Mouse (Mus musculus): Measurements from ENCODE around the gene Arhgef25. TPM values are rescaled to one million over a fixed set of nuclear protein-coding genes. Genes with fewer than 3 reads are reported as not detected.
A peak's percentile ranks its signal among the peaks of the same experiment; 100 is the strongest.

Gene Arhgef25
- polyA plus RNA-seq, 1 experiment from 2014 or later, result 31.6 TPM

DNA sequence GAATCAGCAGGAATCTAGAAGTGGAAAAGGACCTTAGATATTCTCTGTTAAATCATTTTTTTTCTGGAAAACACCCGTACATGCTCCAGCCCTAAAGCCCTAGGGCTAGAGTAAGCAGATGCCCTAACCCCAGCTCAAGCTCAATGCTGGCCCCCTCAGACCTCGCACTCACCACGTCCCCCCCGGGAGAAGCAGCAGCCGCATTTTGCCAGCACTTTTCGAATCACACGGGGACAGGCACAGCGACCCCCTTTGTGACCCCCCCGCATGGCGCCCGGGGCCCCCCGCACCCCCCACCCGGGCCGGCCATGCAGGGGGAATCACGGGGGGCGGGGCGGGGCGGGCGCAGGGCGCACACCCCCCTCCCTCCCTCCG lies 1.8 kb downstream of the Arhgef25 start:
- WGBS, result 2% methylated on average over 21 of the region's 21 CpGs
- Histone ChIP-seq H3K4me2 (ENCODE audit: low read depth, low read length, severe bottlenecking) (peak overlapping the region; percentile 100), H3K27ac (ENCODE audit: low read depth, low read length) (peak overlapping the region; percentile 76), H3K27me3 (ENCODE audit: control insufficient read depth, insufficient read depth, low read length) (no peaks in the 10 kb centered on the region), H3K4me1 (replicated peaks; ENCODE audit: control insufficient read depth, insufficient read depth, low read length) (peaks cover 9% of the 10 kb centered on the region), H3K9ac (ENCODE audit: low read length) (peak overlapping the region; percentile 88), H3K36me3 (ENCODE audit: control insufficient read depth, insufficient read depth, low read length) (peaks cover 6% of the 10 kb centered on the region; the same call in 1 of the 2 replicates), H3K4me3 (ENCODE audit: low read depth, low read length) (peak overlapping the region; percentile 73), H3K9me3 (ENCODE audit: control insufficient read depth, low read length) (no peaks in the 10 kb centered on the region)
- DNase-seq (ENCODE audit: low spot score), result peak; percentile 59
- ATAC-seq (replicated peaks; ENCODE audit: low FRiP score), result no peak

GRCm38 (mm10) chr10:127187371-127188078 lies 2.4 kb downstream of the Arhgef25 start:
- peak overlapping the region; percentile 100 for H3K4me2 ChIP-seq (ENCODE audit: low read depth, low read length, severe bottlenecking)
- H3K36me3 ChIP-seq (ENCODE audit: control insufficient read depth, insufficient read depth, low read length), result peaks cover 6% of the 10 kb centered on the region; the same call in 1 of the 2 replicates
- no peak for ATAC-seq (replicated peaks; ENCODE audit: low FRiP score)
- H3K9me3 ChIP-seq (ENCODE audit: control insufficient read depth, low read length), result no peaks in the 10 kb centered on the region
- 46% methylated on average over 10 of the region's 10 CpGs for WGBS
- H3K4me3 ChIP-seq (ENCODE audit: low read depth, low read length), result peak overlapping the region; percentile 73
- H3K4me1 ChIP-seq (replicated peaks; ENCODE audit: control insufficient read depth, insufficient read depth, low read length), result peaks cover 9% of the 10 kb centered on the region
- DNase-seq (ENCODE audit: low spot score), result peak; percentile 56
- no peaks in the 10 kb centered on the region for H3K27me3 ChIP-seq (ENCODE audit: control insufficient read depth, insufficient read depth, low read length)
- peak overlapping the region; percentile 13; the same call in 1 of the 2 replicates for H3K27ac ChIP-seq (ENCODE audit: low read depth, low read length)
- H3K9ac ChIP-seq (ENCODE audit: low read length), result peak overlapping the region; percentile 88

- H3K36me3 ChIP-seq (ENCODE audit: control insufficient read depth, insufficient read depth, low read length), result peaks cover 6% of the 10 kb centered on the region; the same call in 1 of the 2 replicates
- no peaks in the 10 kb centered on the region for H3K27me3 ChIP-seq (ENCODE audit: control insufficient read depth, insufficient read depth, low read length)
- H3K27ac ChIP-seq (ENCODE audit: low read depth, low read length), result no peak overlapping the region
- H3K9ac ChIP-seq (ENCODE audit: low read length), result no peak overlapping the region
- WGBS, result 64% methylated on average over 1 of the region's 1 CpGs
- no peak for ATAC-seq (replicated peaks; ENCODE audit: low FRiP score)
- no peak for DNase-seq (ENCODE audit: low spot score)
- peaks cover 9% of the 10 kb centered on the region for H3K4me1 ChIP-seq (replicated peaks; ENCODE audit: control insufficient read depth, insufficient read depth, low read length)
- no peak overlapping the region for H3K4me3 ChIP-seq (ENCODE audit: low read depth, low read length)
- no peak overlapping the region for H3K4me2 ChIP-seq (ENCODE audit: low read depth, low read length, severe bottlenecking)
- no peaks in the 10 kb centered on the region for H3K9me3 ChIP-seq (ENCODE audit: control insufficient read depth, low read length)
Observed at GRCm38 (mm10) chr10:127186451-127186850, 3.4 kb downstream of the Arhgef25 start.

DNA sequence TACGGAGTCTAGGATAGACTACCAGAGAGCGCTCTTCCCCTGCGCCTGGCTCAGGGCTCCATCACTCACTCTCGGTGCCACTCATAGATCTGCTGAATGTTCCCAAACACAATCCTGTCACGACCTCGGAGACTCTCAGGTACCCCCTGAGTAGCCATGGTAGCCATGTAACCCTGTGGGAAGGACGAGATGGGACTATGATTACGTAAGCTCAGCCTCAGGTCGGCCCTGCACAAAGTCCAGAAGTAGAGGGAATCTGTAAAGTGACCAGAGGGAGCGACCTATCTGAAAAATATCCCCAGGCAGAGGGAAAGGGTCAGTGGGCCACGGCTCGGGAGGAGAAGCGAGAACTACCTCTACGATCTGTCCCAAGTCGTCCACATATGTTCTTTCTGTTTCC lies 4.4 kb downstream of the Arhgef25 start:
- DNase-seq (ENCODE audit: low spot score), result no peak
- WGBS, result 86% methylated on average over 15 of the region's 15 CpGs
- H3K9me3 ChIP-seq (ENCODE audit: control insufficient read depth, low read length), result no peaks in the 10 kb centered on the region
- H3K4me2 ChIP-seq (ENCODE audit: low read depth, low read length, severe bottlenecking), result no peak overlapping the region
- H3K27me3 ChIP-seq (ENCODE audit: control insufficient read depth, insufficient read depth, low read length), result peaks cover 9% of the 10 kb centered on the region
- no peak overlapping the region for H3K27ac ChIP-seq (ENCODE audit: low read depth, low read length)
- H3K9ac ChIP-seq (ENCODE audit: low read length), result no peak overlapping the region
- no peak overlapping the region for H3K4me3 ChIP-seq (ENCODE audit: low read depth, low read length)
- H3K4me1 ChIP-seq (replicated peaks; ENCODE audit: control insufficient read depth, insufficient read depth, low read length), result peaks cover 9% of the 10 kb centered on the region
- ATAC-seq (replicated peaks; ENCODE audit: low FRiP score), result no peak
- H3K36me3 ChIP-seq (ENCODE audit: control insufficient read depth, insufficient read depth, low read length), result peaks cover 6% of the 10 kb centered on the region; the same call in 1 of the 2 replicates

- Histone ChIP-seq H3K4me3 (ENCODE audit: low read depth, low read length) (no peak overlapping the region), H3K4me2 (ENCODE audit: low read depth, low read length, severe bottlenecking) (no peak overlapping the region), H3K27ac (ENCODE audit: low read depth, low read length) (no peak overlapping the region), H3K9ac (ENCODE audit: low read length) (no peak overlapping the region), H3K36me3 (ENCODE audit: control insufficient read depth, insufficient read depth, low read length) (peaks cover 6% of the 10 kb centered on the region; the same call in 1 of the 2 replicates), H3K4me1 (replicated peaks; ENCODE audit: control insufficient read depth, insufficient read depth, low read length) (peaks cover 9% of the 10 kb centered on the region), H3K9me3 (ENCODE audit: control insufficient read depth, low read length) (no peaks in the 10 kb centered on the region), H3K27me3 (ENCODE audit: control insufficient read depth, insufficient read depth, low read length) (peaks cover 12% of the 10 kb centered on the region)
- 66% methylated on average over 9 of the region's 9 CpGs for WGBS
- DNase-seq (ENCODE audit: low spot score) (peak; percentile 47), ATAC-seq (replicated peaks; ENCODE audit: low FRiP score) (no peak)
Observed at GRCm38 (mm10) chr10:127185101-127185500, 4.8 kb downstream of the Arhgef25 start.

- DNase-seq (ENCODE audit: low spot score) (peak; percentile 68), ATAC-seq (replicated peaks; ENCODE audit: low FRiP score) (no peak)
- H3K36me3 ChIP-seq (ENCODE audit: control insufficient read depth, insufficient read depth, low read length), result peaks cover 6% of the 10 kb centered on the region; the same call in 1 of the 2 replicates
- no peak overlapping the region for H3K9ac ChIP-seq (ENCODE audit: low read length)
- no peak overlapping the region for H3K27ac ChIP-seq (ENCODE audit: low read depth, low read length)
- H3K27me3 ChIP-seq (ENCODE audit: control insufficient read depth, insufficient read depth, low read length), result peaks cover 25% of the 10 kb centered on the region
- peaks cover 10% of the 10 kb centered on the region for H3K4me1 ChIP-seq (replicated peaks; ENCODE audit: control insufficient read depth, insufficient read depth, low read length)
- H3K4me2 ChIP-seq (ENCODE audit: low read depth, low read length, severe bottlenecking), result 0 out of 2 replicates have a peak overlapping the region, but pooled peaks have one; percentile 0
- no peak overlapping the region for H3K4me3 ChIP-seq (ENCODE audit: low read depth, low read length)
- WGBS, result 8% methylated on average over 20 of the region's 20 CpGs
- H3K9me3 ChIP-seq (ENCODE audit: control insufficient read depth, low read length), result no peaks in the 10 kb centered on the region
Observed at GRCm38 (mm10) chr10:127183759-127184158, 6.1 kb downstream of the Arhgef25 start.

GRCm38 (mm10) chr10:127182624-127183023 lies 7.3 kb downstream of the Arhgef25 start:
- WGBS, result 87% methylated on average over 4 of the region's 4 CpGs

GRCm38 (mm10) chr10:127181566-127181965 lies 8.3 kb downstream of the Arhgef25 start:
- H3K9ac ChIP-seq (ENCODE audit: low read length), result no peak overlapping the region
- WGBS, result 70% methylated on average over 6 of the region's 6 CpGs
- no peak overlapping the region for H3K4me2 ChIP-seq (ENCODE audit: low read depth, low read length, severe bottlenecking)
- DNase-seq (ENCODE audit: low spot score) (no peak), ATAC-seq (replicated peaks; ENCODE audit: low FRiP score) (no peak)
- H3K27me3 ChIP-seq (ENCODE audit: control insufficient read depth, insufficient read depth, low read length), result peaks cover 43% of the 10 kb centered on the region
- no peak overlapping the region for H3K4me3 ChIP-seq (ENCODE audit: low read depth, low read length)
- H3K4me1 ChIP-seq (replicated peaks; ENCODE audit: control insufficient read depth, insufficient read depth, low read length), result peaks cover 20% of the 10 kb centered on the region
- H3K9me3 ChIP-seq (ENCODE audit: control insufficient read depth, low read length), result no peaks in the 10 kb centered on the region
- H3K36me3 ChIP-seq (ENCODE audit: control insufficient read depth, insufficient read depth, low read length), result peaks cover 1% of the 10 kb centered on the region; the same call in 1 of the 2 replicates
- no peak overlapping the region for H3K27ac ChIP-seq (ENCODE audit: low read depth, low read length)

More at GRCm38 (mm10) chr10:127182624-127183023, 7.3 kb downstream of the Arhgef25 start:
- ATAC-seq (replicated peaks; ENCODE audit: low FRiP score) (no peak), DNase-seq (ENCODE audit: low spot score) (peak; percentile 44)
- H3K36me3 ChIP-seq (ENCODE audit: control insufficient read depth, insufficient read depth, low read length), result peaks cover 6% of the 10 kb centered on the region; the same call in 1 of the 2 replicates
- no peak overlapping the region for H3K9ac ChIP-seq (ENCODE audit: low read length)
- peaks cover 36% of the 10 kb centered on the region for H3K27me3 ChIP-seq (ENCODE audit: control insufficient read depth, insufficient read depth, low read length)
- no peak overlapping the region for H3K4me3 ChIP-seq (ENCODE audit: low read depth, low read length)
- no peaks in the 10 kb centered on the region for H3K9me3 ChIP-seq (ENCODE audit: control insufficient read depth, low read length)
- no peak overlapping the region for H3K27ac ChIP-seq (ENCODE audit: low read depth, low read length)
- H3K4me2 ChIP-seq (ENCODE audit: low read depth, low read length, severe bottlenecking), result no peak overlapping the region
- H3K4me1 ChIP-seq (replicated peaks; ENCODE audit: control insufficient read depth, insufficient read depth, low read length), result peaks cover 20% of the 10 kb centered on the region

DNA sequence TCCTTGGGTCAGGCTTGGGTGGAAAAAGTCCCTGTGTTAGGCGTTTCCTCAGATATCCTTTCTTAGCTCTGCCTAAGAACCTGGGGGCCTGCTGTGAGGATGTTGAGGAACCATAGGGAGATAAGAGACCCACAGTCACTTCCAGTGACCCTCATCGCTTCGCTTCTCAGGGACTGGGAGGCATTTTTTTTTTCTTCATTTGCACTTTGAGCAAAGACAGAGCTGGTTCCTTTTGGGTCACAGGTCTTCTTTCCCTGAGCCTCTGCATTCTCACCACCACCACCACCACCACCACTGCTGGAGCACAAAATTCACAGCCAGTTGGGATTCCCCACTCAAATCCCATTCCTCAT lies 9.2 kb downstream of the Arhgef25 start:
- DNase-seq (ENCODE audit: low spot score), result peak; percentile 44
- no peak overlapping the region for H3K4me2 ChIP-seq (ENCODE audit: low read depth, low read length, severe bottlenecking)
- H3K36me3 ChIP-seq (ENCODE audit: control insufficient read depth, insufficient read depth, low read length), result no peaks in the 10 kb centered on the region
- H3K4me3 ChIP-seq (ENCODE audit: low read depth, low read length), result no peak overlapping the region
- no peak for ATAC-seq (replicated peaks; ENCODE audit: low FRiP score)
- H3K9ac ChIP-seq (ENCODE audit: low read length), result no peak overlapping the region
- no peak overlapping the region for H3K27ac ChIP-seq (ENCODE audit: low read depth, low read length)
- H3K27me3 ChIP-seq (ENCODE audit: control insufficient read depth, insufficient read depth, low read length), result peaks cover 43% of the 10 kb centered on the region
- peaks cover 20% of the 10 kb centered on the region for H3K4me1 ChIP-seq (replicated peaks; ENCODE audit: control insufficient read depth, insufficient read depth, low read length)
- no peaks in the 10 kb centered on the region for H3K9me3 ChIP-seq (ENCODE audit: control insufficient read depth, low read length)
- WGBS, result 15% methylated on average over 3 of the region's 3 CpGs

Data from forebrain, embryonic 11.5 days (tissue).